Mouse (Mus musculus) T-helper 17 cell (primary cell): Measurements from ENCODE around the gene Gde1.

Experiments used
- in situ Hi-C, 2 experiments: fragments of 300-600 bp; cut with MboI, MseI; formaldehyde crosslinking; loops; 1 replicate in 1 of 2; 2 replicates in 1 of 2; pipeline ENCODE4 v1.15.1; 2025; ENCODE audit warnings: high pct_unique_total_duplicates in 2 of 2

Gene Gde1

GRCm38 (mm10) chr7:118708002-118708401, 2.4 kb upstream of the Gde1 start:
- in situ Hi-C loops, result loop anchor here in 1 of 2 experiments (25.0 kb wide), 2 partner anchors 596 to 1929 kb away; partner anchors contain the start of genes Rps15a and Uqcrc2

GRCm38 (mm10) chr7:118707216-118707615, 1.6 kb upstream of the Gde1 start:
- in situ Hi-C loops, result loop anchor here in 1 of 2 experiments (25.0 kb wide), 2 partner anchors 595 to 1930 kb away; partner anchors contain the start of genes Rps15a and Uqcrc2

DNA sequence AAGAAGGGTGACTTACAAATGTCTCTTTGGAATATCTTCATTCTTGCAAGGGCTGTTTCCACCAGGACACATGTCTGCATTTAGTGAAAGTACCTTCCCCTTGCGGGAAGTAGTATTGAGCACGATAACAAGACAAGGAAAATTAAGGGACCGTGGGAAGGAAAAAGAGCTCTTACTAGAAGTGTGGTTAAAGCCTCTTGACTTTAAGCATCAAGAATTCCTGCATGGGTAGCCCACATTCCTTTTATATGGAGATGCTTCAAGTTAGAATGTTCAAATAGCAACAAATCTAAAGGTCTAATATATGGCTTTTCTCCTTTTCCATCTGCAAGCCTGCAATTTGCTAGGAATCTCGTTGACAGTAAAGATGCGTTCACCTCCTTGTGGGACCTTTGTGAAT, 910 bp upstream of the Gde1 start:
- in situ Hi-C loops, result loop anchor here in 1 of 2 experiments (25.0 kb wide), 2 partner anchors 594 to 1931 kb away; partner anchors contain the start of genes Rps15a and Uqcrc2

GRCm38 (mm10) chr7:118706051-118706450, 473 bp upstream of the Gde1 start:
- in situ Hi-C loops, result loop anchor here in 1 of 2 experiments (25.0 kb wide), 2 partner anchors 594 to 1931 kb away; partner anchors contain the start of genes Rps15a and Uqcrc2

- in situ Hi-C loops, result loop anchor here (5.0 to 25.0 kb wide), 3 partner anchors 567 to 1933 kb away; partner anchors contain the start of genes Rps15a (in 1 of the 2) and Uqcrc2 (in 1 of the 2)
Measured at GRCm38 (mm10) chr7:118704001-118704850, 1.4 kb downstream of the Gde1 start.

DNA sequence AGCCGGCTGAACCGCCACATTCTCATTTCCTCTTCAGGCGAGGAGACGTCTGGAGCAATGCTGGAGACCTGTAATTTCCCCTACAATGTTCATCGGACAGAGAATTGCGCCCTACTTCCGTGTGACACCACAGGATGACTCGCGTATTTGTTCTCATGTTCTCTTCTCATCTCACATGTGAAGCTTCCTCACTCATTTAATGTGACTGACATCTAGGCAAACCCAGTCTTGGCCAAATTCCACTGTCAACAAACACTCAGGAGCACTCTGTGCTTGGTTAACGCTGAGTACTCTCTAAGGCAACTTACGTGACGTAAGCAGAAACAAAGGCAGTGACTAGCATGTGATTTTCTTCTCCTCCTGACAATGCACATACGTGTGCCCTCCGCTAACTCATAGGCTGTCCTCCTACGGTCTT, 2.4 kb downstream of the Gde1 start:
- in situ Hi-C loops, result loop anchor here (5.0 to 25.0 kb wide), 3 partner anchors 566 to 1934 kb away; partner anchors contain the start of genes Rps15a (in 1 of the 2) and Uqcrc2 (in 1 of the 2)

GRCm38 (mm10) chr7:118698882-118699281, 6.7 kb downstream of the Gde1 start:
- in situ Hi-C loops, result no loop called here

DNA sequence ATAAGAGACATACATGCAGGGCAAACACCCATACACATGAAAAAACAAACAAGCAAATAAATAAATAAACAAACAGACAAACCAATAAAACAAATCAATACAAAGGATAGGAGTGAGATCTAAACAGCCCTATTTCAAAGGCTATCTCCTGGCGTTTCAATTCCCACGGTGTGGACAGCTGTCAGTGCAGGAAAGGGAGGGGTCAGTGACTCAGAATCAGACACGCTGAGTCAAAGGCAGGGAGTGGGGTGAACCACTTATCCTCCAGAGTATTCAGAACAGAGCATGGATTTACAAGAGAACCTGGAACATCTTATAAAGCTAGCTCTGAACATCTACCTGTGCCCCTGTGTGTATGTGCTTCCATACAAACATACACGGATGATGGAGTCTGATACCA, 8.4 kb downstream of the Gde1 start:
- in situ Hi-C loops, result no loop called here

GRCm38 (mm10) chr7:118696146-118696545, 9.4 kb downstream of the Gde1 start:
- in situ Hi-C loops, result no loop called here

DNA sequence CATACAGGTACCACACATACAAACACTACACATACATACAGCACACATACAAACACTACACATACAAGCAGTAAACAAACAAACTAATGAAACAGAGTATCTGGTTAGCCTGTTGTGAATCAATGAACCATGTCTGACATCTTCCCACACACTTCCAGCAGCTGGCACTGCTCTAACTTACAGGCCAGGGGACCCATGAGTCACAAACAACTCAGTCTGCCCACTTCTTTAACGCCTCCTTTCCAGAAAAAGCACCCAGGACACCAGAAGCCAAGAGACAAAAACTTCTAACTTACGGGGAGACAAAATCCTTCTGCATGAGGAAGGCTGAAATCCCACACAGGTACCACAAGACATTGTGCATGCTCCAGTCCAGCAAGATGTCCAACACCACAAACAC, 14.3 kb downstream of the Gde1 start:
- in situ Hi-C loops, result no loop called here

DNA sequence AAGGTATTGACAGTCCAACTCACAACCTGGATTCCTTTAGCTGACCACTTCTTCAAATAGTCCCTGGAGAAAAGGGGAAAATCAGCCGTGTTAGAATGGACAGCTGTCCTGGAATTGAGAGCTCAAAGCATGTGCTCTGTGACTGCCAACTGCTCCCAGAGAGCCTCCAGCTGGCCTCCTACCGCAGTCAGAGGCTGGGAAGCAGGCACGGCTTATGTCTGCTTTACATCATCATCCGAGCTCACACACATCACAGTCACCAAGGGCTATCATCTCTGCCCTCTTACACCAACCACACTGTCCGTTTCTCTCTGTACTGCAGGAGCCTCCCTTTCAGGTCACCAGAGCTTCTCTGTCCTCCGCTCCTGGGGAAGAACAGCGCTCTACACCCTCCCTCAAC, 16.5 kb downstream of the Gde1 start:
- in situ Hi-C loops, result no loop called here

GRCm38 (mm10) chr7:118688199-118688598, 17.4 kb downstream of the Gde1 start:
- in situ Hi-C loops, result no loop called here

GRCm38 (mm10) chr7:118676826-118677225, 28.8 kb downstream of the Gde1 start:
- in situ Hi-C loops, result no loop called here

DNA sequence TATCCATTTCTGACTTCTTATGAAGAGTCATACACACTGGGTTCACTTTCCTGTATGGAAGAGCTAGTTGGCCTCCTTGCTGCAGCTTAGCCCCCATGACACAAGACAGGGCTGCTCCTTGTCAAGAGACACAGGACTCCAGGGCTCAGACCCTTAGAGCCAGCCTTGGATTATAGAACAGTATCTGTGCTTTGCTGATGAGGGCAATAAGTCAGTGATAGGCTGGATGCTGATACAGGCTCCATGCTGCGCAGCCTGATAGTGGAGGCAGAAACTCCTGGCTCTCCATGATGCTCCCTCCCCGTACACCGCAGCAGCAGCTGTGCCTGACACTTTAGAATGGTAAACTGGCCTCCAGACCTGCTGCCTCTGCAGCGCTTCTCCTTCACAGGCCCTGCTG, 35.4 kb downstream of the Gde1 start:
- in situ Hi-C loops, result no loop called here

- in situ Hi-C loops, result loop anchor here in 1 of 2 experiments (5.0 kb wide), 1 partner anchor 65 kb away; no protein-coding TSS in a partner anchor
Measured at GRCm38 (mm10) chr7:118667773-118668172, 37.8 kb downstream of the Gde1 start.

GRCm38 (mm10) chr7:118656730-118657129, 48.8 kb downstream of the Gde1 start:
- in situ Hi-C loops, result no loop called here

GRCm38 (mm10) chr7:118652572-118653295, 52.8 kb downstream of the Gde1 start:
- in situ Hi-C loops, result no loop called here

GRCm38 (mm10) chr7:118650891-118651290, 54.7 kb downstream of the Gde1 start:
- in situ Hi-C loops, result no loop called here

GRCm38 (mm10) chr7:118650119-118650518, 55.5 kb downstream of the Gde1 start:
- in situ Hi-C loops, result no loop called here

DNA sequence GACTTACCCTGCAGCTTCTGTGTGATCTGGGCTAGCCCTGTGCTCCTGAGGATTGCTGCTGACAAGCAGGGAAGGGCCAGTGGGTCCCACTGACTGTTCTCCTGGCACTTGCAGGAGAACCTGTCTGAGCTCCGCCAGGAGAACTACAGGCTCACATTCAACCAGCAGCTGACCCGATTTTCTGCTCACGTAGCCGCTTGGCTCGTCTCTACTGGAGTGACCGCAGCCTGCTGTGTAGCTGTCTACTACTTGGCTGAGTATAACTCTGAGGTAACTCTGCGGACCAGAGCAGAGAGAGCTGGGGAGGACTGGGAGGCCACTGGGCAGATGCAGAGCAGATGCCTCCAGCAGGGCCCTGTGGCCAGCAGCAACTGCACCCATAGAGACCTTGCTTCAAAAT, 56.2 kb downstream of the Gde1 start:
- in situ Hi-C loops, result no loop called here

DNA sequence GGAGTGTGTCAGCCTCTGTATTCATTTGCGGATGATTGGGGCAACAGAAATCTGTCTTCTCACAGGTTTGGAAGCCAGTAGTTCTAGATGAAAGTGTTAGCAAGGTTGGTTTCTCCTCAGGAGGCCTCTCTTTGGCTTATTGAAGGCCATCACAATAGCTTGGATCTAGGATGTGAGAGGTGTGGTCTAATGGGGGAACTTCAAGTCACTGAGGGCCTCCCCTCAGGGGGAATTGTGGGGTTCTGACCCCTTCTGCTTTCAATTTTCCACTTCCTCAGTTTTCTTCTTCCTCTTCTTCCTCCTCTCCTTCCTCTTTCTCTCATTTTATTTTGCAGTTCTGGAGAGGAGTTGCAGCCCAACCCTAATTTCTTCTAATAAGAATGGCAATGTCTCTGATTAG, 59.3 kb downstream of the Gde1 start:
- in situ Hi-C loops, result no loop called here
